Mouse (Mus musculus) cortical plate, adult 2 months (tissue): Measurements from ENCODE around the gene 1810009A15Rik. TPM values are rescaled to one million over a fixed set of nuclear protein-coding genes. Genes with fewer than 3 reads are reported as not detected.

Experiments
- H3K27ac ChIP-seq: fragments of 200-500 bp; 2 replicates; pipeline ENCODE4 v1.5.1; 2012; ENCODE audit warnings: low read length, control low read depth, inconsistent platforms; ENCODE audit not compliant: insufficient read depth
- H3K4me1 ChIP-seq: fragments of 200-500 bp; 2 replicates; pipeline ENCODE4 v1.6.1; 2011; ENCODE audit warnings: low read length; ENCODE audit not compliant: control insufficient read depth, insufficient read depth
- H3K4me3 ChIP-seq: fragments of 200-500 bp; 2 replicates; pipeline ENCODE4 v1.5.1; 2011; ENCODE audit warnings: mild to moderate bottlenecking, low read length, control low read depth; ENCODE audit not compliant: insufficient read depth
- CTCF ChIP-seq: fragments of 200-500 bp; IDR thresholded peaks from 2 replicates; pipeline ENCODE4 v1.5.1; 2011; ENCODE audit warnings: mild to moderate bottlenecking, control low read depth, low read length; ENCODE audit not compliant: insufficient read depth; ENCODE audit errors: extremely low read depth
- POLR2A ChIP-seq: fragments of 200-500 bp; IDR thresholded peaks from 2 replicates; pipeline ENCODE4 v1.6.1; 2011; ENCODE audit warnings: mild to moderate bottlenecking, low read length, control low read depth; ENCODE audit not compliant: insufficient read depth; ENCODE audit errors: extremely low read depth
- polyA plus RNA-seq: library from polyadenylated mRNA; depleted of rRNA; stranded (reverse); fragments of >200 nt; gene quantifications from 2 replicates; pipeline ENCODE4 v1.2.3, GENCODE M21; 2012

Gene 1810009A15Rik
- polyA plus RNA-seq, 1 experiment: 41.3 TPM

GRCm38 (mm10) chr19:8920073-8920736, 31.6 kb downstream of the 1810009A15Rik start, which contains the start of gene B3gat3:
Gene B3gat3 (plus strand): TSS chr19:8920374.
- TF ChIP-seq POLR2A: peak; percentile 93
- no peak for TF ChIP-seq CTCF
- Histone ChIP-seq H3K4me3 (peak within 1 kb of the TSS; percentile 73), H3K4me1 (peaks cover 3% of the 10 kb centered on the region; the same call in 1 of the 2 replicates), H3K27ac (peak within 1 kb of the TSS; percentile 67)

- Histone ChIP-seq H3K4me1 (peaks cover 3% of the 10 kb centered on the region; the same call in 1 of the 2 replicates), H3K4me3 (peak overlapping the region; percentile 73), H3K27ac (0 out of 2 replicates have a peak overlapping the region, but pooled peaks have one; percentile 4)
- TF ChIP-seq POLR2A (no peak), CTCF (no peak)
Measured at GRCm38 (mm10) chr19:8920836-8921291, 32.2 kb downstream of the 1810009A15Rik start.

DNA sequence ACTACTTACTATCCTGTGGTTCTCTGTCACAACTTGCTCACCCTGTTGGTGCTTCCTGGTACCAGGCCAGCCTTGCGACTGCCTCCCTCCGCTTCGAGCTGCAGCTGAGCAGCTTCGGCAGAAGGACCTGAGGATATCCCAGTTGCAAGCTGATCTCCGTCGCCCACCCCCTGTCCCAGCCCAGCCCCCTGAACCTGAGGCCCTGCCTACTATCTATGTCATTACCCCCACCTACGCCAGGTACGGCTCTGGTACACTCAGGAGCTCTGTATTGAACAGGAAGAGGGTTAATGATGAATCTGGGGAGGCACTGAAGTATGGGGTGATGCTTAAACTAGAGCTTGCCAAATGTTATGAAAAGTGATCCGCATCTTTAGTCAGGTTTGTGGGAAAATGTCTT, 33.1 kb downstream of the 1810009A15Rik start:
- TF ChIP-seq POLR2A: no peak
- no peak for TF ChIP-seq CTCF
- H3K4me1 ChIP-seq: peaks cover 3% of the 10 kb centered on the region; the same call in 1 of the 2 replicates
- no peak overlapping the region for H3K27ac ChIP-seq
- no peak overlapping the region; the same call in 1 of the 2 replicates for H3K4me3 ChIP-seq

- H3K4me3 ChIP-seq: no peak overlapping the region
- TF ChIP-seq POLR2A (no peak), CTCF (no peak)
- H3K27ac ChIP-seq: no peak overlapping the region
- H3K4me1 ChIP-seq: no peaks in the 10 kb centered on the region
Measured at GRCm38 (mm10) chr19:8926766-8927165, 38.1 kb downstream of the 1810009A15Rik start.

- no peak for TF ChIP-seq CTCF
- TF ChIP-seq POLR2A: no peak
- H3K27ac ChIP-seq: no peak overlapping the region
- H3K4me3 ChIP-seq: no peak overlapping the region
- no peaks in the 10 kb centered on the region for H3K4me1 ChIP-seq
Measured at GRCm38 (mm10) chr19:8927891-8928525, 39.4 kb downstream of the 1810009A15Rik start.

DNA sequence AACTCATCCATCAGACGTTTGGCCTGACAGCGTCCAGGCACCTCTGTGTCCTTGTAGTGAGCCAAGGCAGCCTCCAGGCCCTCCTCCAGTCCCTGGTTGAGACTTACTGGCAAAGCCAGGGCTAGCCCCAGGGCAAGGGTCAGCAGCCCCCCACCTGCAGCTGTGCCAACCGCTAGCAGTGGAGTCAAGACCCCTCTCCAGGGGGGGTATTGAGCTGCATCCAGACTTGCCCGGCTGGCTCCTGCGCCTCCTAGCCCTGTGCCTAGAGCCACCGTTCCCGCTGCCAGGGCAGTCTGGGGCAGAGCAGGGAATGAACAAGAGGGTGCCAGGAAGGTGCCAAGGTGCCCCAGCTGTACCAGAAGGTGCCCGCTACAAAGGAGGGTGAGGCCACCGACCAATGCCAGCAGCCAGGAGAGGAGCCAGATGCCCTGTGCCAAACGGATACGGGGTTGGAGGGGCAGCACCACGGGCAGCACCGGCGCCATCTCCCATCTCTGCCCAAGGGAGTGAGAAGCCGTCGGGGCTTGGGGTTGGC, 40.1 kb downstream of the 1810009A15Rik start:
- no peak for TF ChIP-seq CTCF
- TF ChIP-seq POLR2A: no peak
- Histone ChIP-seq H3K4me3 (peak overlapping the region; percentile 17), H3K27ac (no peak overlapping the region), H3K4me1 (no peaks in the 10 kb centered on the region)

GRCm38 (mm10) chr19:8929224-8930088, 40.8 kb downstream of the 1810009A15Rik start, which contains the start of the genes Rom1 and Eml3:
Gene Rom1 (minus strand): TSS chr19:8929356.
Gene Eml3 (plus strand): TSS chr19:8929552.
- H3K27ac ChIP-seq: no peak within 1 kb of the TSS
- TF ChIP-seq POLR2A (no peak), CTCF (no peak)

GRCm38 (mm10) chr19:8930117-8930516, 41.5 kb downstream of the 1810009A15Rik start:
- H3K4me3 ChIP-seq: peak overlapping the region; percentile 17
- H3K4me1 ChIP-seq: no peaks in the 10 kb centered on the region
- H3K27ac ChIP-seq: no peak overlapping the region
- no peak for TF ChIP-seq CTCF
- no peak for TF ChIP-seq POLR2A

More at GRCm38 (mm10) chr19:8929224-8930088, 40.8 kb downstream of the 1810009A15Rik start, which contains the start of the genes Rom1 and Eml3:
- no peaks in the 10 kb centered on the region for H3K4me1 ChIP-seq
- H3K4me3 ChIP-seq: peak within 1 kb of the TSS; percentile 17

DNA sequence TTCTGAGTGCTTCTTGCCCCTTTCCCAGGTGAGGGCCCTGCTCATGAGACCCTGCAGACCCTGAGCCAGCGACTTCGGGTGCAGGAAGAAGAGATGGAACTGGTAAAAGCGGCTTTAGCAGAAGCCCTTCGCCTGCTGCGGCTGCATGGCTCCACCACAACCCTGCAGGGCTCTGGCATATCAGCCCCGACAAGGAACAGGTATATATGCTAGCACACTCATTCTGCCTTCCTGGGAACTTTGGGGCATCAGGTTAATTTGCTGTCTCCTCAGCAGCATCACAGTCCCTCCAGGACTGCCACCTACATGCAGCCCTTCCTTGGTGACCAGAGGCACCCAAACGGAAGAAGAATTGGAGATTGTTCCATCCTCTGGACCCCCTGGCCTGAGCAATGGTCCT, 42.1 kb downstream of the 1810009A15Rik start:
- H3K4me3 ChIP-seq: no peak overlapping the region
- TF ChIP-seq POLR2A (no peak), CTCF (no peak)
- no peaks in the 10 kb centered on the region for H3K4me1 ChIP-seq

More for the DNA sequence above, 42.1 kb downstream of the 1810009A15Rik start:
- H3K27ac ChIP-seq: no peak overlapping the region
